Mouse (Mus musculus) heart, postnatal 10 days (tissue): ENCODE measurements around the gene 1700057G04Rik. TPM values are rescaled to one million over a fixed set of nuclear protein-coding genes. Genes with fewer than 3 reads are reported as not detected.

Experiments
- DNase-seq, 2 experiments: peaks; one replicate each; pipeline ENCODE4 v3.0.0; 2021
- intact Hi-C: fragments of 180-260 bp; cut with DNase I; formaldehyde crosslinking; loops from one replicate; pipeline ENCODE4 v1.15.1; 2025
- microRNA-seq, 2 experiments: library from miRNA; unstranded; fragments of <30 nt; microRNA quantifications; one replicate each; pipeline ENCODE4 v1.2.0; 2022
- total RNA-seq, 2 experiments: library from RNA; stranded (reverse); gene quantifications; 2 replicates each; pipeline ENCODE4 v1.2.3; 2021

The 1700057G04Rik gene
- total RNA-seq, 2 experiments from 2014 or later: not detected

DNA sequence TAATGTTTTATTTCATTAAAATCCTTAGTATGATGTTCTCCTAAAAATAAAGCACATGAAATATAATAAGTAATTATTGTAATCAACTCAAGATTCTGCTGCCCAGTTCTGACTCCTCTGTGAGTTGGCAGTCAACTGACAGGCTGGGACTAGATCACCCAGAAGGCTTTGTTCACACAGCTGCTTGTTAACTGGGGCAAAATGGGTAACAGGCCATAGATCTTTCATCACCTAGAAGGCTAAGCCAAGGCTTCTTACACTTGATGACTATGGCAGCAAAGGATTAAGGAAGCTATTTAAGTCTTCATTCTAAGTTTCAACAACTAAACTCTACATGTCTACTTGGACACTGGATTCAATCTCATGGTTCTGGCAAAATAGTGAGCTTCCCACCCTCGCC is 68.8 kb downstream of the 1700057G04Rik start:
- intact Hi-C loops: loop anchor here (5.0 kb wide), 2 partner anchors 86 to 231 kb away; no protein-coding TSS in a partner anchor
- DNase-seq: peak; percentile 45 to 49

GRCm38 (mm10) chr9:92379240-92379639 is 70.1 kb downstream of the 1700057G04Rik start:
- intact Hi-C loops: loop anchor here (5.0 kb wide), 2 partner anchors 87 to 232 kb away; no protein-coding TSS in a partner anchor
- no peak for DNase-seq

DNA sequence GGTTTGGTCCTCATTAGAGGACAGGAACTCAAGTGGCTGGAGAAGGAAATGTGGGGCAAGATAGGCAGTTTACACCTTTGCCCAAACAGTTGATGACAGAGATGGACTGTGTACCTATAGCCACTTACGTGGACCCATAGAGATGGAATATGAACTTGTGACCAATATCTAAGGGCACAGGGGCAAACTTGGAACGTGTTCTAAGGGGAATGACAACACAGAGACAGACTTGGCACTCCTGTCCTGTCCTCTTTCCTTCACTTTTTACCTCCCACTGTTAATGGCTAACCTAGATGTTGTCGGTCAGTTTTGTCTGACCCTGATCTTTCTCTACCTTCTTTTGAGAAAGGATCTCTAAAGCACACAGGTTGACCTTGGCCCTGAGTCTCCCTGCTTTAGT is 74.2 kb downstream of the 1700057G04Rik start:
- DNase-seq: no peak
- intact Hi-C loops: no loop called here

DNA sequence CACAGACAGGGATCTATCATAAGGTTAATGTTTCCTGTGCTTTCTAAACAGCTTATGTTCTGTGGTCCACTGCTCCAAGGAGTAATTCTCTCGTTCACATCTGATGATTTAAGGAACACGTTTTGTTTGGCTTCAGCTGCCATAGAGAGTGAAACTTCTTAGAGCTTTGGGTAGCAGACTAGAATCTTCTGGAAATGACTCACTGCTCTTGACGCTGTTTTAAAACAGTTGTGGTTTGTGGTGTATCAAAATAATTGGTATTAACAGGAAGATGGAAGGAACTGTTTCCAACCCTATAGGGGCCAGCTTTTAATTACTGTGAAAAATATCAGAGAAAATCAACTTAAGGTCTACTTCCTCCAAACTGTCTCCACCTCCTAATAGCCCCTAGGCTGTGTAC is 75.2 kb downstream of the 1700057G04Rik start:
- intact Hi-C loops: no loop called here

GRCm38 (mm10) chr9:92385831-92386230 is 76.7 kb downstream of the 1700057G04Rik start:
- no peak for DNase-seq
- intact Hi-C loops: no loop called here

More for the DNA sequence above, 75.2 kb downstream of the 1700057G04Rik start:
- no peak for DNase-seq

GRCm38 (mm10) chr9:92386871-92387270 is 77.7 kb downstream of the 1700057G04Rik start:
- no peak for DNase-seq
- intact Hi-C loops: no loop called here

GRCm38 (mm10) chr9:92387404-92387803 is 78.2 kb downstream of the 1700057G04Rik start:
- no peak for DNase-seq
- intact Hi-C loops: no loop called here

- intact Hi-C loops: loop anchor here (1.0 kb wide), 1 partner anchor 9 kb away; no protein-coding TSS in a partner anchor
- DNase-seq: peak in 1 of 2 experiments; percentile 10
Measured at GRCm38 (mm10) chr9:92402628-92403027, 93.5 kb downstream of the 1700057G04Rik start.

Small RNAs within 50 kb of the gene (microRNA-seq; reads per million reads assigned to microRNA genes)
- 0 reads per million in 2 experiments for gene Mir6386

Other genes with a start within 250 kb of the 1700057G04Rik start
- not detected for gene Plscr5, start 116.4 kb upstream of the 1700057G04Rik start, total RNA-seq
- 10 to 100 TPM; 14.5 to 16.7 TPM for gene Plscr1, start 59.6 kb upstream of the 1700057G04Rik start, total RNA-seq
- gene Plscr2, start 33.8 kb upstream of the 1700057G04Rik start, total RNA-seq: 10 to 100 TPM; 21.5 to 24.8 TPM
- 10 to 100 TPM; 13.8 to 15.9 TPM for gene Plscr4, start 148.0 kb downstream of the 1700057G04Rik start, total RNA-seq
- gene Plod2, start 232.8 kb downstream of the 1700057G04Rik start, total RNA-seq: 10 to 100 TPM; 22.8 to 23.9 TPM